Mouse (Mus musculus): Measurements from ENCODE around the gene Vamp2.

The Vamp2 gene

DNA sequence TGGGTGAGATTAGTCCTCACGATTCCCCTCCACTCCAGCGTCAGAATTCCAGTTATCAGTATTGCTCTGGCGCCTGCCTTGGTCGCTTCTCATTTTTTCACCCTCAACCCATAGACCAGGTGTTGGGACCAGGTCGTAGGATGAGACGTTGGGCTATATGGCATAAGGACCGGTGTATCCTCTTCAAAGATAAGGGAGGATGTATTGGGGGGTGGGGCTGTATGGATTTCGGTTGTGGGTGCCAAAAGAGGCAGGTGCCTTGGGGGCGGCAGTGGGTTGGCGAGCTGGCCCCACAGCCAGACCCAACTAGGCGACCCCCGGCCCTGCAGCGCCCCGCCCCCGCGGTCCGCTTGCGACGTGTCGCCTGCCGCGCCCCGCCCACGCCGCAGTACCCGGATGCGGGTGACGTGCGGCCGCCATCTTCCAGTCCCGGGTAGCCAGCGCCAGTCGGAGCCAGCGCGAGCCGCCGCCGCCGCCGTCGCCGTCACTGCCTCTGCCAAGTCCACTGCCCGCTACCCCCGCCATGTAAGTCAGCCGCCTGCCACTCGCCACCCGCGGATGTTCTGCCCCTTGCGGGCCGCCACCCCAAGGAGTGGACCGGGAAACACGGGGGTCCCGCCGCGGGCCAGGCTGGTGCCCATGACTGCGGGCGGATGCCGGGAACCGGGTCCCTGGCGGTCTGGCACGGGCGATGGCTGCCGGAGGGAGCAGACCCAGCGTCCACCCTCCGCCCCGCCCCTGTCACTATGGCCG is at the start of gene Vamp2:
TSS of gene Vamp2 (plus strand) at position 388 of the 753 bp plus-strand sequence.
- DNase-seq (ENCODE audit: low spot score in 2 of 2), result peak; percentile 90 to 96

DNA sequence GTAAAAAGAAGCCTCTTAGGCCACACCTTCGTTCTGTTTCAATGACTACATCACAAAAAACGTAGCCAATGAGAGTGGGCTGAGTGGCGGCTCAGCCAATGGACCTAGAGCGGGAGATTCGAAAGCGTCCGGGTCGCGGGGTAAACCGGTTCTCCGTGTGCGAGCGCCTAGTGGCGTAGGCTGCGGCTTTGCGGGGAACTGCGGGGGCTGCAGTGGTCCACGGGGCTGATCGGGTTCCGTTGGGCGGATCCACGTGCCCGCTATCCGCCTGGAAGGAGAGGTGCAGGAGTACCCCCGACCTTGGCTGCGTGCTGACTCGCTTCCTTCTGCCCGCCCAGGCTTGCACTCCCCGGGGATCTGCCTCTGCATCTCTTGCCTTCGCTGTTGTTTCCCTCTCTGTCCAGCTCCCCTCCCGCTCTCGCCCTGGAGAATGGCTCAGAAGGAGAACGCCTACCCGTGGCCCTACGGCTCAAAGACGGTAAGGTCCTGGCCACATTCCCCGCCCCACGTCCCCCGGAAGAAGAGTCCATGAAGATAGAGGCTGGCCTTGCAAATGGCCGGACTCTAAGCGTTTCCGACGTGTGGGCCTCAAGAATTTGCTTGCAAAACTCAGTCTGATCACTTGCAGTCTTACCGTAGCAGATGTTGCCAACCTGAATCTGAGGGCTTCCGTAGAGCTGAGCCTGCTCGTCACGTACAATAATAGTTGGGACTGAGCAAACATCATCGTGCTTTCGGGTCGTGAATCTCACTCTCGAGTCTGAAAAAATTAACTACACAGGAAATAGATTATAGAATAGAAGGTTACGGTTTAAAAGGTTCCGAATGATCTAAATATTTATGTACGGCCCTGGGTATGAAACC is 42.5 kb upstream of the Vamp2 start, which contains the start of gene Aurkb:
TSS of gene Aurkb (plus strand) at position 117 of the 864 bp plus-strand sequence.
- DNase-seq (ENCODE audit: low spot score in 2 of 2), result peak; percentile 64 to 78

DNA sequence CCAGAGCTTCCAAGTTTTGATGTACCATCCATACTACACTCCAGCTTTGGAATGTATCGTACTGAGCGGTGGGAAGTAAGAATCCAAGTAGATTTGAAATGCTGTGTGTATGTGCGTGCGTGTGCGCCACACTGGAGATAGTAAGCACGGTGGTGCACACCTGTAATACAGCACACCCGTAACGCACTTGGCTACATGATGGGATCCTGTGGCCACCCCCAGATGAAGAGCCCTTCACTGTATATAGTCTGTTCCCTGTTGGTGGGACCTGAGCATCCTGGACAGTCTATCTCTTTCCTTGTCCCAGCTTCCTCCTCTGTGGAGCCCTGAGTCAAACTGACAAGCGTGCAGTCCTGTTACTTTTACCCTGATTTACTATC is 41.9 kb upstream of the Vamp2 start:
- no peak for DNase-seq (ENCODE audit: low spot score in 2 of 2)

DNA sequence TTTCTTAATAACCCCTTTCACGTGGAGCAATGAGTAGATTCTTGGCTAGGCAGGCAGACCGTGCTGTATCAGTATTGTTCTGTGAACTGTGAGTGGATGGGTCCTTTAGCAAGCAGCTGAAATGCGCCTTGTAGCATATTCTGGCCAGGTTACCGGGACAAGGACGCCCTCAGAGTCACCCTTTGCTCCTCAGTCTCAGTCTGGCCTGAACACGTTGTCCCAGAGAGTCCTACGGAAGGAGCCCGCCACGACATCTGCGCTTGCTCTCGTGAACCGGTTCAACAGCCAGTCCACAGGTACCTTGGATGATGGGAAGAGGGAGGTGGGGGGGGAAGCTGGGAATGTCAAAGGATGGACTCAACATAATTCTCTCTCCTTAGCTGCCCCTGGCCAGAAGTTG is 40.7 kb upstream of the Vamp2 start:
- DNase-seq (ENCODE audit: low spot score in 2 of 2), result no peak

DNA sequence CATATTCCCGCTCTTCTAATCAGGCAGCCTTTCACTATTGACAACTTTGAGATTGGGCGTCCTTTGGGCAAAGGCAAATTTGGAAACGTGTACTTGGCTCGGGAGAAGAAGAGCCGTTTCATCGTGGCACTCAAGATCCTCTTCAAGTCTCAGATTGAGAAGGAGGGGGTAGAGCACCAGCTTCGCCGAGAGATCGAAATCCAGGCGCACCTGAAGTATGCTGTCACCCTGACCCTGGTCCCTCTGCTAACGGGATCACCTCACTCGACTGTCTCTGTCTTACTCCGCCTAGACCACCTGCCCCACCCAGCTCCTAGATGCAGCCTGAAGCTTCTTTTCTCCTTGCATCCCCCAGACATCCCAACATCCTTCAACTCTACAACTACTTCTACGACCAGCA is 40.1 kb upstream of the Vamp2 start:
- DNase-seq (ENCODE audit: low spot score in 2 of 2), result no peak

DNA sequence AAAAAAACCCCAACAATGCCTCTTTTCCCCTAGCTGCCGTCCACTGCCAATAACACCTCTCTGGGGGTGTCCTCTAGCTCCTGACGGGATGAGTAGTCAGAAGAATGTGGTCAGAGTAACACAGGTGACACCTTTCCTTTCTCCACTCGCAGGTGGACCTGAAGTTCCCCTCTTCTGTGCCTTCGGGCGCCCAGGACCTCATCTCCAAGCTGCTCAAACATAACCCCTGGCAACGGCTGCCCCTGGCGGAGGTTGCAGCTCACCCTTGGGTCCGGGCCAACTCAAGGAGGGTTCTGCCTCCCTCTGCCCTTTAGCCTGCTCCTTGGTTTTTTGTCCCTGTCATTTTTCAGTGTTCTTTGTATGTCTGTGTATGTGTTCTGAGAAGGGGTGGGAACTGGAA is 37.5 kb upstream of the Vamp2 start:
- DNase-seq (ENCODE audit: low spot score in 2 of 2), result no peak

DNA sequence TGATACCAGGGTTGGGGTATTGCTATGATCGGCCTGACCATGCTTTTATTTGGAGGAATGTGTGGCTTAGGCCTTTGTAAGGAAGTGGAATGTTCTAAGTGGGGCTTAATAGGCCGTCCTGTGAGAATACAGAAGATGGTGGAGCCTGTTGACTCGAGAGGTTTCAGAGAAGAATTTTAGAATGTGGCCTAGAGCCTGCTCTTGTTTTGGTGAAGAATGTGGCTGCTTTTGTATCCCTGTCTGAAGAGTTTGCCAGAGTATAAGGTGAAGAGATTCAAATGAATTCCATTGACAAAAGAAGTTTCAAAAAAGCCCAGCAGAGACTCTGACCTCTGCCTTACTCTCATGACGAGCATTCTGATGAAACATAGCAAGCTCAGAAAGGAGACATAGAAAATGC is 36.5 kb upstream of the Vamp2 start:
- DNase-seq (ENCODE audit: low spot score in 2 of 2), result no peak

DNA sequence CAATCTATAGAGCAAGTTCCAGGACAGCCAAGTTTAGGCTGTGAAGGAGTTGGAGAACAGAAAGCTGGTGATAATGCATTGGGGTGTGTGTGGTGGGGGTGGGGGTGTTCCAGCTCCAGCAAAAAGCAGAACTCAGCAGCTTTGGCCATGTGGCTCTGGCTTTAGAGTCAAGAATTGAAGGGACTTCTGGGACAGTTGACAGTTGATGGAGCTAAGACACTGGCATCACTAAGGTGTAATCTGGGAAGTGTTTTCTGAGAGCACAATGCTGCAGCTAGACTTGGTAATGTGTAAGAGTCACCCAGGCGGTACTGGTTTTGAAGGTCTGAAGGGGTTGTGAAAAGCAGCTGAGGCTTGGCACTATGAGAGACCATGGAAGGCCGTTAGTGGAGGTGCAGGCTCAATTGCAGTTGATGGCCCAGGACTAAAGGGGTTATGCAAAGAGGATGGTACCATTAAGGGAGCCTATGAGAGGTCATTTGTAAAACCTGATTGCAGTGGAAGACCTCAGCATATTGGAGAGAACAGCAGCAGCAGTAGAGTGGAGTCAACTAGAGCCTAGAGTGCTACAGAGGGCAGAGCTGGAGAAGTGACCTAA is 35.4 kb upstream of the Vamp2 start:
- DNase-seq (ENCODE audit: low spot score in 2 of 2), result no peak

DNA sequence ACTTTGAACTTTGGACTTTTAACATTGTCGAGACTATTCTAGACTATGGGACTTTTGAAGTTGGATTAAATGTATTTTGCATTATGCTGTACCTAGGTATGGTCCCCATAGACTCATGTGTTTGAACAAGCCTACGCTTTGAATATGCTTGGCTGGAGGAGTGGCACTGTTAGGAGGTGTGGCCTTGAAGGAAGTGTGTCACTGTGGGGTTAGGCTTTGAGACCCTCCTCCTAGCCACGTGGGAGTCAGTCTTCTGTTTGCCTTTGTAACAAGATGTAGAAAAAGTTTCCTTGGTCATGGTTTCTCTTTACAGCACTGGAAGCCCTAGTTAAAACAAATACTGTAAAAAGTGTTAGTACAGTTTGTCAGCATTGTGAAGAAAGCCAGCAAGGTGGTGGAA is 34.4 kb upstream of the Vamp2 start:
- no peak for DNase-seq (ENCODE audit: low spot score in 2 of 2)

DNA sequence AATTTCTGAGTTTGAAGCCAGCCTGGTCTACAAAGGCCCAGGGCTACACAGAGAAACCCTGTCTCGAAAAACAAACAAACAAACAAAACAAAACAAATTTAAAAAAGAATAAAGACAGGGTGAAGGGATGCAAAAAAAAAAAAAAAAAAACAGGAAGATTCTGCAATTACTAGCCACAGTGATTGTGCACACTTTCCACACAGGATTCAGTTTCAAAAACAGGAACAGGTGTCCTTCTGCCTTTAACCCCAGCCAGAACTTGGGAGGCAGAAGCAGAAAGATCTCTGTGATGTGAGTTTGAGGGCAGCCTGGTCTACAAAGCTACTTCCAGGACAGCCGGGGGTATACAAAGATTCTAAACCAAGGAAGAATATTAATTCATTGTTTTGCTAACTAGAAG is 30.0 kb upstream of the Vamp2 start:
- DNase-seq (ENCODE audit: low spot score in 2 of 2), result no peak

DNA sequence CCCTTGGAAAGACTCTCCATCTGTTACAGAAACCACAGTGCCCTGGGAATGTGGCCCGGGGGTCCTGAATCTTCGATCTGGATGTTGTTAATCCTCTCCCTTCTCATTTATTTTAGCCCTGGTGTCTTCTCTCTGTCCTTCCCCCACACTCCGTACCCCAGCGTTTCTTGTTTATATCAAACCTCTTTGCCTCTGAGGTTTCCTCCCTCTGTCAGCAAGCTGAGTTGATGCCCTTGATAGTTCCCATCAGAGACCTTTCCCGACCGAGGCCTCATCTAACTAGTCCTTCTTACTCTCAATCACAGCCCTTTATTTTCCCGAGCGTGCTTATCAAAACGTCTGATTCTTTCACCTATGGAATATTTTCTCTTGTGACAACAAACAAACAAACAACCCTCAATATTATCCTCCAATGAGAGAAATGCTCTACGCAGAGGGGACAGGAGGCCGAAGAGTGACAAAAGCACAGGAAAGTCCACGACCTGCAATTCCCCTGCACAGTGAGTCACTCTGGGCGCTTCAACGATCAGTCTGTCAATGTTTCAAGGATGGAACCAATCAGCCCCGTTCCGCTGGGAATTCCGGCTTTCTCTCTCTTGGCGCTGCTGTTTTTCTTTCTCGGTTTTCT is 29.4 kb upstream of the Vamp2 start:
- no peak for DNase-seq (ENCODE audit: low spot score in 2 of 2)

DNA sequence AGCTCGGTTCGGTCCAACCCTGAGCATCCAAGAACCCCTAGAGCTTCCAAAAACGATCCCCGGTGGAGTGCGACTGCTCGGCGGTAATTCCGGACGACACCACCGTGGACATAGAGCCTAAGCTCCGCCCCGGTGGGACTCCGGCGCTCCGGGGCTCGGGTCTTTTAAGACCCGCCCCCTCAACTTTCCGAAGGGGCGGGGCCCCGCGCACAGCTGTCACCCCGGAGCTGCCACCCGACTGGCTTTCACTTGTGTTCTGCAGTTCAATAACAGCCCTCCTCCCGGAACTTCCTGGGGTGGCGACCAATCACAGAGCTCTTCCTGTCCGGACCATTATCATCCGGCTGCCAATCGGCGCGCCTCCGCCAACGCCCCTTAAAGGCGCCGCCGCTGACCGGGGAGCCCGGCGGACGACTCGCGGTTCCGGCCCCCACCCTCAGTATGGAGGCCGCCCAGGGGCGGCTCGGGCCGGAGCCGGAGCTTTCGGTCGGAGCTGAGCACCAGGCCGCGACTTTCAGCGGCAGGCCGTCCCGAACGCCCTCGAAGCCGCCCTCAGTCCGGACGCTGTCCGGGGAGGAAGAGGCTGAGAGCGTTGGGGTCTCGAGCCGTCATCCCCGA is 28.8 kb upstream of the Vamp2 start, which contains the start of gene Borcs6:
TSS of gene Borcs6 (plus strand) at position 361 of the 618 bp plus-strand sequence.
- peak; percentile 94 to 97 for DNase-seq (ENCODE audit: low spot score in 2 of 2)

DNA sequence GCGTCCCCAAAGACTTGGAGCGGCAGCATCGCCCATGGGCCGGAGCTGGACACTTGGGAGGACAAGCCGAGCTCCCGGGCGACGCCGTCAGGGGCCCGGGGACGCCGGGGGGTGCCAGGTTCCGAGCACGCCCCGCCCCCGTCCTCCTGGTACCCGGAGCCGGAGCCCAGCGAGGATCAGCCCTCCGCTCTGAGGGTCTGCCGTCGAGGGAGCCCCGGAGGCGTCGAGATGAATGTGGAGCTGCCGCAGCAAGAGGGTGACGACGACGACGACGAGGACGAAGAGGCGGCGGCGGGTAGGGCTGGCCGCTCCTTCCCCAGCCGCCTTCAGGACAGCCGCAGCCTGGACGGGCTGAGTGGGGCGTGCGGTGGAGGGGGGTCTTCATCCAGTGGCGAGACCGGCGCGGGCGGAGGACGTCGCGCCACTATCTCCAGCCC is 28.3 kb upstream of the Vamp2 start:
- DNase-seq (ENCODE audit: low spot score in 2 of 2), result peak in 1 of 2 experiments; percentile 50

DNA sequence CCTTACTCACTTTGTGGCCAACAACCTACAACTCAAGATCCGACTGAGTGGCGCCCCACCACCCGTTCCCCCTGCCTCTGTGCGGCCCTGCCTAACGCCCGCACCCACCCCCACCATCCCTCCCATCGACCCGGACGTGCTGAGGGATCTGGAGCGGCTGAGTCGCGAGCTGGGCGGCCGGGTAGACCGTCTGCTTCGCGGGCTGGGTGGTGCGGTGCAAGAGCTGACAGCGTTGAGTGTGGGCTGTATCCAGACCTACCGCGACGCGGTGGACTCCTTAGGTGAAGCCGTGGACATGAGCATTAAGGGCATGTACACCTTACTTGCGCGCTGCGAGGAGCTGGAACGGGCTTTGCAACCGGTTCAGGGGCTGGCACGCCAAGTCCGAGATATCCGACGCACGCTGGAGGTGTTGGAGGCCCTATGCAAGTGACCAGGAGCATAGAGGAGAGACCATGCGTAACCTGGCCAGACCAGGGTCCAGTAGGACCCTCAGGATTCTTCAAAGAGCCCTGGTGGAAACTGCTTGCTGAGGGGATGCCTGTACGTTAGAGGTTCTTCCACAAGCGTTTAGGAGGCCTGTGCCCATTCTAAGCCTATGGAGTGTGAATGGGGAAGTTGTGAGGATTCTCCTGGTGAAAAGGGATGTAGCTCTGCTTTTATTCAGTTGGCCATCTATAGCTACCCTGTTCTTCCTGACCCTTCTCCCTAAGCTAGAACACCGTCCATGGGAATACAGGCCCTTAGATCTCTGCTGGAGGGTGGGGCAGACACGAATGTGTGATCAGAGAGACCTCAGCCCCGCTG is 27.6 kb upstream of the Vamp2 start:
- peak; percentile 30 to 38 for DNase-seq (ENCODE audit: low spot score in 2 of 2)

DNA sequence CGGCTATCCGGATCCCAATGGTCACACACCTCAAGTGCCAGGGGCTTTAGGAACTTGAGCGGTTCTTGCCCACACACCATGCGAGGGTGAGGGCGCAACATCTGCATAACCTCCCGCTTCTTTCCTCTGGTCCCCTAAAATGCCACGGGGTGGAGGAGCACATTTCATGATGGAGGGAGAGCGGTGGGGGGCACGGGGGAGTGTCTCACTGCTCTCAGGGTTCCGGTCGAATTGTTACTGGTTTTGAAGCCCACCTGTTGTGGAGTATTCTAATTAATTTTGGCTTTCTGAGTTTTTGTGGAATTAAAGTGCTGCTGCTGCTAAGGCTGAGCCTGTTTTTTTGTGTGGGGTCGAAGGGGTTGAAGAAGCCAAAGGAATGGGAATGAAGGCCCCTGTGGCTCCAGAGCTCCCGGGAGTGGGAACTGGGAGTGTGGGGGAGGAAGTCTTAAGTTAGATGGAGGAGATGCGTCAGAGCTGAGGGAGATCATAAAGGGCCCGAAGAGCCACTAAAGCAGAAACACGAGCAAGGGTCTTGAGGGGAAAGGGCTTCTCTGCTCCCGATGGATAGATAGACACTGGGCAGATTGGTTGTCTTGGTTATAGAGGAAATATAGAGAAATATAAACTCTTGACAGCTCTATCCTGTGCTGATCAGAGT is 26.9 kb upstream of the Vamp2 start:
- DNase-seq (ENCODE audit: low spot score in 2 of 2), result peak; percentile 26 to 29

DNA sequence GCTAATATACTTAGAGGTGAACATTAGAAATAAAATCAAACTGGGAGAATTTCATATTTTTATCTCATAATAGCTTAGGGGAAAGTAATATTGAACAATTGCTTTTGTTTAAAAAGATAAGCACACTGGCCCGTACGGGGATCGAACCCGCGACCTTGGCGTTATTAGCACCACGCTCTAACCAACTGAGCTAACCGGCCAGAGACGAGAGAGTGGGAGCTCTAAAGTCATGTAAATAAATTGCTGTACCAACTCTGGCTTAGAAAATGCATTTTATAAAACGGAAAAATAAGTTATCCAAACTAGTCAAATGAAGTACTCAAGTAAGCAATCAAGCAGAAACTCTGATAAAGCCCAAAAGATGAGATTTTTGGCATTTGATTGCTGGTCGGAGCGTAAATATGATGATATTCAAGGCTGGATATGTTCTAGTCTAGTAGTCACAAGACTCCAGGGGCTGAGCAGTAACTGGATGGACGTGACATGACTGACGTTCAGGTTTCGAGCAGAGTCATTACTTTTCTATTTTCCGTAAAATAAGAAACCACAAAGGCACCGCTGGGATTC is 26.0 kb upstream of the Vamp2 start:
- peak; percentile 87 for DNase-seq (ENCODE audit: low spot score in 2 of 2)

DNA sequence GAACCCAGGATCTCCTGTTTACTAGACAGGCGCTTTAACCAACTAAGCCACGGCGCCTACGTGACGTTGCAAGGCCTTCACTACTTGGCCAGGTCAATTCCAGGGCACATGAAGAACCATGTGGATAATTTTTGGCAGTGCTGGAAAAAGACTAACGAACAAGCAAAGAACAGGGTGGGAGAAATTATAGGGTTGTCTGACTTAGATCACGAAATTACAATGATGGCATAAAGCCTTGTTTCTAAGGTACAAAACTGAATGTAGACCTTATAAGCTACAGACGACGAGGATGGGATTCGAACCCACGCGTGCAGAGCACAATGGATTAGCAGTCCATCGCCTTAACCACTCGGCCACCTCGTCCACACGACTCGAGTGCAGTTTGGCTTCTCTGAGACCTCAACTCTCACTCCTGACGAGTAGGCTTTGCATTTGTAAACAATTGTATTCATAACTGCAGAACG is 25.5 kb upstream of the Vamp2 start:
- DNase-seq (ENCODE audit: low spot score in 2 of 2), result peak; percentile 97 to 99

DNA sequence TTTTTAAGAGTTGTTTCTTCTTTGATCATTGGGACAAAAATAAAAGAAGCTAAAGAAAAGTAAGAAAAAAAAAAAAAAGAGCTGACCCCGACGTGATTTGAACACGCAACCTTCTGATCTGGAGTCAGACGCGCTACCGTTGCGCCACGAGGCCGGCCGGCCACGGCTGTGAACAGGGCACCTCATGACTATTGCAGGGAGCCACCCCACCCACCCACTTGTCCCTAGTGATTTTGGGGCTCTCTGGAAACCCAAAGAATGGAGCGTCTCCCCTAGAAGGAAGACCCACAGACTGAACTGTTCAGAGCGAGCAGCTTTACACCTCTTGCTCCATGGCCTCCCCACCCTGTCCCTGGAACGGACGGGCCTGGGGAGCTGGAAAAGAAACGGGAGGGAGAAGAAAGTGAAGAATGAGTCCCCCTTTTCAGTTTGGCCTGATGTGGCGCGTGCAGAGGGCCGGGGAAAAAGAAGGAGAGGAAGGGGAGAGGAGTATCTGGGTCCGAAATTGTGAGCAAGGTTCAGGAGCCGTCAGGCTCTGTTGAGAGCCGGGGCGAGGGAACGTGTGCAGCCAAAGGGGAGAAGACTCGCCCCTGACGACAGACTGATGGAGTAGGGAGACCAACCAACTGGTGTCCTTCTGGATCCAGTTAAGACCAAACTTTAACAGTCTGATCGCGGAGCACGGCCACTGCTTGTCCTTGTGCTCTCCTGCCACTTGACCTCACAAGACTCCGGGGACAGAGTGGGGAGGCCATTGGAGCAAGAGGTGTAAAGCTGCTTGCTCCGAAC is 24.7 kb upstream of the Vamp2 start:
- peak; percentile 68 to 78 for DNase-seq (ENCODE audit: low spot score in 2 of 2)

All from right cerebral cortex, adult 2 months (tissue).